Mouse (Mus musculus) urinary bladder, postnatal 10 days (tissue): ENCODE results near the gene Zfp119a.
"Not testable (repeated sequence)": the region's sequence is repeated elsewhere in the genome, so short reads cannot be mapped to it uniquely, and the experiment has no call there.

Source experiments
- DNase-seq: peaks from one replicate; pipeline ENCODE4 v3.0.0; 2022; ENCODE audit warnings: low spot score

Gene Zfp119a

DNA sequence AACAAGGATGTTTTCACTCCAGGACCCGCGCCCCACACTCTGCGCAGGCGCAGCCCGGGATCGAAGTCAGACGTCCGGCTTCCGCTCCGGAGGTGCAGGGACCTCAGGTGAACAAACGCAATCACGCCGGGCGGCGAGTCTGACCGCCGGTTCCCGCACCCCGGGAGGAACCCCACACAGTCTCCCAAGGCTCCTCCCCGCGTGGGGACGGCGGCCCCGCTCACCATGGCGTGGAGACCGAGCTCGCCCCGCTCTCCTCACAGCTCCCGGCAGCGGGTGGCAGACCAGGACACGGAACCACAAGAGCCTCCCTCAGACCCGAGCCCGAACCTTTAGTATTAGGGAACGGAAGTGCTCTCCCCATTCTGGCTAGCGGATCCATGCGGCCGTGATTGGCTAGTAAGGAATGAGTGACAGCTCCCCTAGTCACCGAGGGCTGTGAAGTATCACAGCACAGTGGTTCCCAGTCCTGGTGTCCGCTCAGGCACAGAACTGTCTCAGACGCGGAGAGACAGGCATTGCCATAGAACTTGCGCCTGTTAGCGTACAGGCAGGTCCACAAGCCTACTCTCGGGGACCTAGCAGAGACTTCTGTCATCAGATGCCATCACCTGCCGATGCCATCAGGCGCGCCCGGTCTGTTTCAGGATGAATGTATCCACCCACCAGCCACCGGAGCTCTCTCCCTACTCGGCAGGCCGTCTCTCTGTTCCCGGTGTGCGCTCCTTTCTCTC is at the start of gene Zfp119a:
Gene Zfp119a, minus strand, starts transcription at position 295 of the 734 bp plus-strand sequence.
- peak; percentile 15 for DNase-seq

DNA sequence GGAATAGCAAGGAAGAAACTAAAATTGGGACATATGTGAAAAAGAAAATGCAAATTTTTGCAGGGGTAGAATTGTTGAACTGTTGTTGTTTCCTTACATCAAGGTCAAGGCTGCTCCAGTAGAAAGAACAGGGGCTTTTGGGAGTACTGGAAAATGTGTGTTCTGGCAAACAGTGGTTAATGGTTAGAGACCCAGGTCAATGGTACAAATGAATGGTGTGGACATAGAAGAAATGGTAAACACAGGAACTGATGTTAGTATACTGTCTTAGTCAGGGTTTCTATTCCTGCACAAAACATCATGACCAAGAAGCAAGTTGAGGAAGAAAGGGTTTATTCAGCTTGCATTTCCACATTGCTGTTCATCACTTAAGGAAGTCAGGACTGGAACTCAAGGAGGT is 27.9 kb upstream of the Zfp119a start:
- no peak for DNase-seq

DNA sequence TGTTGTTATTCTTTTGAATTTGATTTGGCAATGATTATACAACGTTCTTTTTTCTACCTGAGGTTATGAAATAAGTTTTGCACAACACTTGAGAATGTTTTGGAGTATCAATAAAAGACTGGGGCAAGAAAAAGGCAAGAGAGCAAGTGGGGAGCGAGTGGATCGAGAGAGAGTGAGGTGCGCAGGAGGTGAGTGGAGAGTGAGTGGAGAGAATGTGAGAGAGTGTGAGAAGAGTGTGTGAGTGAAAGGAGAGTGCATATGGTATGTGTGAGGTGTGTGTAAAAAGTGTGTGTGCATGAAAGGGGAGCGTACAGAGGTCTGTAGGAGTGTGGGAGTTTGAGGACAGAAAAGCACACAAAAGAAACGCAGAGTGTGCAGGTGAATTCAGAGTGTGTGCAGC is 25.4 kb upstream of the Zfp119a start:
- DNase-seq, result no peak

DNA sequence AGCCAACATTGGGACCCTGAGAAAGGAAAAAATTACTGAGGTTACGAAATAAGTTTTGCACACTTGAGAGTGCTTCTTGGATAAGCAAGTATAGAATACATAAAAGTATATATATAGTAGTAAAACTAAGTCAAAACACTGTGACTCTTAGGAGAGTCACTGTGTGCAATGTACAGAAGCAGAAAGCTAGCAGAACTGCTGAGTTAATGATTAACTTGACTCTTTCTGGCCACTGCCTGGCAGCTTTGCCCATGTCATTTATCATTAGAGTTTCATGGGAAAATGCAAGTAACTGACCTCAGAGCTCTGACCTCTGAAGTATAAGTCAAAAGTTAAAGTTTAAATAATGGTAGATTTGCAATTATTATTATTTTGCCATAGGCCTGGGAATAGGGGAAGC is 25.0 kb upstream of the Zfp119a start:
- DNase-seq, result no peak

- no peak for DNase-seq
Observed at GRCm38 (mm10) chr17:55903087-55903486, 24.4 kb upstream of the Zfp119a start.

DNA sequence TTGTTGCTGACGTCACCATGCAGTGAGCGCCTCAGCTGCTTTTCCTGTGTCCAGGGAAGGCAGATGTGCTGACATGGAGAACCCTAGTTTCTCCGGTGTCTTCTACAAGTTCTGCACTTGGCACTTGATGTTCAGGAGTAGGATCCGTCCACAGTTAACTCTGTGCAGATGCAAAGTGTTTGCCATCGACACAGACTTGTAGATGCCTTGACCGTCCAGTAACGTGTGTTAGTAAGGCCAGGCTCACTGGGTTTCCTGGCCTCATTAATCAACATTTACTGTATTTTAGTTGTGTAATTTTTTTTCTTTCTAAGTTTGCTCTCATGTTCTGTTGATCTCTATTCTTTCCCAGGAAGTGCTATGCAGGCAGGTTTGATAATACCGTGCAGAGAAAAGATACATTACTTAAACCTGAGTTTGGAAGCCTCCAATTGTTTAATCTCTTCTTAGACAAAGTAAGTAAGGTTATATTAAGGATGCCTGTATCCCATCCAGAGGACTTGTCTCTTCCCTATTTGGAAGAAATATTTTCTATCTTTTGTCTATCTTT is 13.8 kb upstream of the Zfp119a start:
- DNase-seq, result not testable (repeated sequence)

DNA sequence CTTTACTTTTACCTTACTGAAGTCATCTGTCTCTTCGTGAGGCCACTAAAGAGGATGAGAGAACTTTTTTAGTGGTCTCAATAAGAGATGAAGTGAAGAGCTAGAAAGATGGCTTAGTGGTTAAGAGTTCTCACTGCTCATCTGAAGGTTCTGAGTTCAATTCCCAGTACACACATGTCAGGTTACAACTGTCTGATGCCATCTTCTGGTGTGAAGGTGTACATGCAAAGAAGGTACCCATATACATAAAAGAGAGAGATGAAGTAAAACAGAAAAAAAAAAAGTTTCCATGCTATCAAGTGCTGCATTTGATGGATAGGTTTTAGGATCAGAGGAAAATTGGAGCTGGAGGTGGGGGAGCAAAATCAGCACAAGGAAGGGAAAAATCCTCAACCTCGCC is 6.2 kb upstream of the Zfp119a start:
- no peak for DNase-seq

GRCm38 (mm10) chr17:55883631-55884030 is 4.9 kb upstream of the Zfp119a start:
- DNase-seq, result no peak

DNA sequence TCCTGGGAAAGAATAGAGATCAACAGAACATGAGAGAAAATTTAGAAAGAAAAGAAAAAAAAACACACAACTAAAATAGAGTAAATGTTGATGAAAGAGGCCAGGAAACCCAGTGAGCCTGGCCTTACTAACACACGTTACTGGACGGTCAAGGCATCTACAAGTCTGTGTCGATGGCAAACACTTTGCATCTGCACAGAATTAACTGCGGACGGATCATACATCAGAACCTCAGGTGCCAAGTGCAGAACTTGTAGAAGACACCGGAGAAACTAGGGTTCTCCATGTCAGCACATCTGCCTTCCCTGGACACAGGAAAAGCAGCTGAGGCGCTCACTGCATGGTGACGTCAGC is 471 bp downstream of the Zfp119a start:
- DNase-seq, result not testable (repeated sequence)

GRCm38 (mm10) chr17:55877184-55877583 is 1.5 kb downstream of the Zfp119a start:
- DNase-seq, result no peak

DNA sequence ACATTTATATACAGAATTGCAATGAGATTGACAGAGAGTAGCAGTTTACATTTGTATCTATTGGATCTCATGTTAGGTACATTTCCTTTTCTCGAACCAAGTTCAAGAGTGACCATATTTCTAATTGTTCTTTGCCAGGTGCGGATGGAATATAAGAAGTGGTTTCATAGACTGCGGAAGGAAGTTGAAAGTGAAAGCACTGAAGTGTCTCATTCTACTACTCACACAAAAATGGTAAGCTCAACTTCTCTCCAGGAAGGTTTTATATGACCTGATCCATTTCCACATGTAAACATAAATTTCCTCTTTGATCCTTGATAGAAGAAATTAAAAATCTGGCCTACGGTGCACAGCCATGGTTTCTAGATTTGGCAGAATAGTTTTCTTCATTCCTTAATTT is 35.7 kb downstream of the Zfp119a start:
- DNase-seq, result no peak

DNA sequence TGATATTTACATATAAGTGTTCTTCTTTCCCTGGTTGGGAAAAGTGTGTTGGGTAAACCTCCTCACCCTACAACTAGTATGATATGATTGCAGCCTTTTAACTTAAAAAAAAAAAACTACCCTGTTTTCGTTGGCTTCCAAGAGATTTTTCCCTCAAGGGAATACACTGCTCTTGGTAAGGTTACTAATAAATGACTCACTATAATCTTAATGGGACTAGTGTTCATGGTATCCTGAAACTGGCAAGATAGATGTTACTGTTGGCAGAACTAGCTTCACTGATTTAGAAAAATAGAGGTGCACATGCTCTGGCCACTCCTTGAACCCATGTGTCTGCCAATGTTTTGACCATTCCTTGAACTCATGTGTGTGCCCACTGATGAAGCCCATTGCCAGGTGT is 57.2 kb downstream of the Zfp119a start:
- DNase-seq, result no peak

GRCm38 (mm10) chr17:55816853-55817252 is 61.9 kb downstream of the Zfp119a start:
- no peak for DNase-seq
